Mouse (Mus musculus) spleen, adult 2 months (tissue): ENCODE measurements around the gene Ninj1. TPM values are rescaled to one million over a fixed set of nuclear protein-coding genes. Genes with fewer than 3 reads are reported as not detected.

Experiments used
- DNase-seq, 2 experiments: peaks; one replicate each; pipeline versions ENCODE4 v3.0.0 to v3.0.0-alpha.2; 2012 to 2021; ENCODE audit warnings: low spot score in 2 of 2, low read depth in 1 of 2
- H3K27ac ChIP-seq: fragments of 200-500 bp; 2 replicates; pipeline ENCODE4 v1.5.1; 2012; ENCODE audit warnings: low read length, inconsistent platforms; ENCODE audit not compliant: insufficient read depth
- H3K27me3 ChIP-seq: fragments of 200-500 bp; 2 replicates; pipeline ENCODE4 v1.6.1; 2012; ENCODE audit warnings: mild to moderate bottlenecking, moderate library complexity, low read length, inconsistent platforms; ENCODE audit not compliant: control insufficient read depth, insufficient read depth
- H3K36me3 ChIP-seq: fragments of 200-500 bp; 2 replicates; pipeline ENCODE4 v1.6.1; 2012; ENCODE audit warnings: mild to moderate bottlenecking, low read length, inconsistent platforms; ENCODE audit not compliant: control insufficient read depth, insufficient read depth
- H3K4me1 ChIP-seq: fragments of 200-500 bp; 2 replicates; pipeline ENCODE4 v1.6.1; 2011; ENCODE audit warnings: inconsistent platforms; ENCODE audit not compliant: control insufficient read depth, insufficient read depth, insufficient read length
- H3K4me3 ChIP-seq: fragments of 200-500 bp; 2 replicates; pipeline ENCODE4 v1.5.1; 2011; ENCODE audit warnings: mild to moderate bottlenecking, inconsistent platforms; ENCODE audit not compliant: insufficient read depth, insufficient read length; ENCODE audit errors: extremely low read depth
- CTCF ChIP-seq: fragments of 200-500 bp; IDR thresholded peaks from 2 replicates; pipeline ENCODE4 v1.5.1; 2011; ENCODE audit warnings: mild to moderate bottlenecking, inconsistent platforms; ENCODE audit not compliant: insufficient read depth, insufficient read length, insufficient replicate concordance; ENCODE audit errors: extremely low read depth
- POLR2A ChIP-seq: fragments of 200-500 bp; IDR thresholded peaks from 2 replicates; pipeline ENCODE4 v1.6.1; 2011; ENCODE audit warnings: low read depth, low read length, inconsistent platforms
- WGBS: fragments of 180-500 bp; shearing (Covaris S2); methylation state at CpG from one replicate; pipeline ENCODE4 v1.1.7; 2018; 5-methylcytosine and 5-hydroxymethylcytosine counted together
- polyA plus RNA-seq: library from polyadenylated mRNA; depleted of rRNA; stranded (reverse); fragments of >200 nt; gene quantifications from 2 replicates; pipeline ENCODE4 v1.2.3, GENCODE M21; 2012

The Ninj1 gene
- polyA plus RNA-seq, 1 experiment = 343 TPM

DNA sequence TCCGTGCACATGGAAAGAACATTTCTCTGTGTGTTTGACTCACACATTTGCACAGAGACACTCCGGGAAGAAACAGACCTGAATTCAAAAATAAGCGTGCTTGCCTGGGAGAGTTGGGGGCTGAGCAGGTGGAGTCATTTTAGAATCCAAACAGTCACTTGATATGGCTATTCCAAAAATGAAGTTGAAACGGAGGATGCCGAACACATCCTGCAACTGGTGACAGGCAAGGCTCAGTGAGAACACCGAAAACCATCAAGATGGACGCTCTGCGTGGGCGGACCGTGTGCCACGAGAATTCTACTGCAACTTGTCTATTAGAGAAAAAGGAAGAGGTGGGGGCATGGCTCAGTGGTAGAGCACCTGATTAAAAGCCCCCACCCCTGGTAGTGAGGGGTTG, 16.7 kb upstream of the Ninj1 start:
- DNase-seq = no peak
- Histone ChIP-seq H3K27ac (no peak overlapping the region), H3K4me3 (no peak overlapping the region), H3K27me3 (no peaks in the 10 kb centered on the region), H3K36me3 (no peaks in the 10 kb centered on the region), H3K4me1 (no peaks in the 10 kb centered on the region)
- no peak for TF ChIP-seq CTCF
- TF ChIP-seq POLR2A = no peak
- WGBS = 93% methylated on average over 11 of the region's 11 CpGs

DNA sequence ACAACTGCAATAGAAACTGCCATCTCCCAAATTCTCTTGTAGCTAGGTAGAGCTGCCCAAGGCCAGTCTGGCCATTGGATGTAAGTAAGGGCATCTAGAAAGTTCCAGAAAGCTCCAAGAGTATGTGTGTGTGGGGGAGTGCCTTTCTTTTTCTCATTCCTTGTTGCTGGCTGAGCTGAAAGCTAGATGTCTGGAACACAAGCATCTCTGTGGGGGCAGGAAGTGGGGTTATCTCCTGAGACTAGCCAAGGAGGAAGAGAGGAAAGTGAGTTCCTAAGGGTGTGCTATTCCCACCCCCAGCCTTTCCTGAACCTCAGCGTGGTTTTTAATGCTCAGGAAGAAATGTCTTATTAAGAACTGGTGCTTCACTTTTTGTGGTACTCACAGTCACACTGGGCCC, 15.6 kb upstream of the Ninj1 start:
- Histone ChIP-seq H3K27me3 (no peaks in the 10 kb centered on the region), H3K4me1 (no peaks in the 10 kb centered on the region), H3K27ac (no peak overlapping the region), H3K4me3 (no peak overlapping the region), H3K36me3 (no peaks in the 10 kb centered on the region)
- no peak for TF ChIP-seq POLR2A
- no peak for TF ChIP-seq CTCF
- no peak for DNase-seq
- WGBS = 9% methylated on average over 1 of the region's 1 CpGs

DNA sequence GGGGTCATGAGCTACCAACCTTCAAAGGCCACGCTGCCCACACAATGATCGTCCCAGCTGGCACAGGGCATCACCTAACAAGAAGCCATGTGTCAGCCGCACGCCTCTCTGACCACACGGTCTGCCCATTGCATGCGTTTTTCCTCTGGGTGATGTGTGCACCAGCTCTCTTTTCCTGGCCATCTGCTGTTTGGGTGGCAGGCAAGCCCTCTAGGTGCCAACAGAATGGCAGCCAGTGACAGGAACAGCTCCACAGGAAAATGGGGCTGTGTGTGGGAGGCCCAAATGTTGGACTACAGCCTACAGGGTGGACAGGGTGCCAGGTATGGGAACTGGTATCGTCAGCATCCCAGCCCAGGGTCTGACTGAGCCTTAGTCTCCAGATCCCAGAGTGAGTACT, 14.9 kb upstream of the Ninj1 start:
- no peak overlapping the region for H3K27ac ChIP-seq

DNA sequence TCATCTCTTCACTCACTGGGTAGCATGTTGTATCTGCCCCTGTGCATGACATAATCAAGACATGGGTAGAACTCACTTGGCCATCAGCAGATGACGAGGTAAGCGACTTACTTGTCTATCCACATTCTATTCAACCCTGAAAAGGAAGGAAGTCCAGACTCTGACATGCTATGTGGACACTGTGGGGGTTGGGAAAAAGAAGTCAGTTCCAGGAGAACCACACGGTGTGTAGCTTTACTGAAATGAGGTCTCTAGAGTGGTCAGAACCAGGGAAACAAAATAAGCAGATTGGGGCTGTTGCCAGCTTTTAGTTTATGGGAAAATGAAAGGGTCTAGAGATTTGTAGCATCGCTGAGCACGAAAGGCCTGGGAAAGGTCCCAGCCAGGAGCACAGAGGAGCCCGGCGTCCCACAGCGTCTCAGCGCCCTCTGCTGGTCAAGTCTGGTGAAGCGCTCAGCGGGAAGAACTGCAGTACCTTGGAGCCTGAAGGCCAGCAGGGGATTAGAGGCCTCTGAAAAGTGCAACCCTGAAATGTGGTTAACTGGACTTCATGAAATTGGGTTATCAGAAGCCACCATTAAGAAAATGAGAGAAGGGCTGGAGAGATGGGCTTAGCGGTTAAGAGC, 14.2 kb upstream of the Ninj1 start:
- peak in 1 of 2 experiments; percentile 74 for DNase-seq
- WGBS = 14% methylated on average over 12 of the region's 12 CpGs
- no peaks in the 10 kb centered on the region for H3K4me1 ChIP-seq

More for the DNA sequence above, 14.9 kb upstream of the Ninj1 start:
- TF ChIP-seq POLR2A (no peak), CTCF (no peak)
- no peak for DNase-seq
- Histone ChIP-seq H3K4me3 (no peak overlapping the region), H3K36me3 (no peaks in the 10 kb centered on the region), H3K4me1 (no peaks in the 10 kb centered on the region), H3K27me3 (no peaks in the 10 kb centered on the region)
- 92% methylated on average over 7 of the region's 7 CpGs for WGBS

DNA sequence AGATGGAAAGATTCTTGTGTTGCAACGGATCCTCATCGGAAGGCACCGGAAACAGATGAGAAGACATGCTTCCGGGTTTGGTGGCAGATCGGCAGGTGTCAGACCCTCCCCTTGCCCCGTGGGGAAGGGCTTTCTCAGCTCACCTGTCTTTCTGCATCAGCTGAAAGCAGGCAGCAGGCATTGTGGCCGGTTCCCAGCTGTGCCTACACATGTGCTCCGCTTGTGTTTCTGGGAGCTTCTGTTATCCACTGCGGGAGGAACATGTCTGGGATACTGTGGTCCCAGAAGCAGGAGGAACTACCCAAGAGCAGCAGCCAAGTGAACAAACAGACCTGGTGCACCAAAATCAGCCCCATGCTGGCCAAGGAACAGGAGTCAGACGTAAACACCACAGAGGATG, 11.8 kb upstream of the Ninj1 start:
- no peak overlapping the region for H3K4me3 ChIP-seq
- no peaks in the 10 kb centered on the region for H3K36me3 ChIP-seq
- no peaks in the 10 kb centered on the region for H3K4me1 ChIP-seq
- 88% methylated on average over 10 of the region's 10 CpGs for WGBS
- no peak overlapping the region for H3K27ac ChIP-seq
- DNase-seq = no peak
- no peak for TF ChIP-seq POLR2A
- TF ChIP-seq CTCF = no peak
- H3K27me3 ChIP-seq = no peaks in the 10 kb centered on the region

More for the DNA sequence above, 14.2 kb upstream of the Ninj1 start:
- no peaks in the 10 kb centered on the region for H3K27me3 ChIP-seq
- no peak overlapping the region for H3K4me3 ChIP-seq
- H3K27ac ChIP-seq = no peak overlapping the region
- TF ChIP-seq POLR2A (no peak), CTCF (peak; percentile 94)
- H3K36me3 ChIP-seq = no peaks in the 10 kb centered on the region

DNA sequence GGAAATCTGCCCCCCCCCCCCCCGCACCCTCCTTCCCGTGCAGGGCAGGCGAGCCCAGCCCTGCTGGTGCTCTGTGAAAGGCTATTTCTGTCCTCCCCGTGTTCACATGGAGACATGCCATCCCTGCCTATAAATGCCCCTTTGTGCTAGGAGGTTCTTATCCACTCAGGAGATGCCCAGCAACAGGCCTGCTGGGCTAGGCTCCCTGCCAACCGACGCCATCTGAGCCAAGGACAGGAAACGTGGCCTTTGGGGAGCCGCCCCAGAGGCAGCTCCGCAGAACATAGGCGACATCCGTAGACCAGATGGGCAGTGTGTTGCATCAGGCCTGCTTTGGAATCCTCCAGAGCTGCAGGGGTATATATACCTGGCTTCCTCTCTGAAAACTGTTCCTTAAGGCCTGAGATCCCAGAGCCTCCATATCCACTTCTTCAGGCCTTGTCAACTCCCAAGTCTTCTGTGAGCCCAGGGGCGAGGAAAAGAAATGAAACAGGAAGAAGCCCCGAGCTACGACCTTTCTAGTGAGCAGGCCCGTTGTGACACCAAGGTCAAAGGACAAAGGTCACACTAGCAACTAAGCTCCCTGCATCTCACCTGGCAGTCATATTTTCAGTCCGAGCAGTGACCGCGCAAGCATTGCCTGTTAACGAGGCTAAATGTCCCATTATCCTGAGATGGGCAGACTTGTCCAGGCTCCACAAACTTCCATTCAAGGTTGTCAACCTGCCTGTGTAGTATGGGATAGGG, 8.3 kb upstream of the Ninj1 start:
- no peaks in the 10 kb centered on the region for H3K4me1 ChIP-seq
- 67% methylated on average over 19 of the region's 19 CpGs for WGBS

DNA sequence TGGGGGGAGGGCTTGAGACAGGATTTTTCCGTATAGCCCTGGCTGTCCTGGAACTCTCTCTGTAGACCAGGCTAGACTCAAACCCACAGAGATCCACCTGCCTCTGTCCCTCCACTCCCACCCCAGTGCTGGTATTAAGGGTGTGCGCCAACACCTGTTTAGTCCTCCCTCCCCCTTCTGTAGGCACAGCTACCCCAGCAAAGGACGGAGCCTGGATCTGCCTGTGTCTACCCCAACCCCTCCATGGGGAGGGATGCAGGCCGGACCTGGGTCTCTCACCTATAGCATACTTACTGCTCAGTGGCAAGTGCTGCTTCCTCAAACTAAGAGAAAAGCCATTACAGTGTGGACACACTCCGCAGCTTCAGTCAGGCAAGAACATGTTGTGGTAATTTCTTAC, 7.0 kb upstream of the Ninj1 start:
- TF ChIP-seq POLR2A = no peak
- 79% methylated on average over 5 of the region's 5 CpGs for WGBS
- H3K4me1 ChIP-seq = no peaks in the 10 kb centered on the region
- H3K27me3 ChIP-seq = no peaks in the 10 kb centered on the region
- DNase-seq = no peak
- no peak overlapping the region for H3K4me3 ChIP-seq
- H3K36me3 ChIP-seq = no peaks in the 10 kb centered on the region
- no peak overlapping the region for H3K27ac ChIP-seq

More for the DNA sequence above, 8.3 kb upstream of the Ninj1 start:
- Histone ChIP-seq H3K36me3 (no peaks in the 10 kb centered on the region), H3K27me3 (no peaks in the 10 kb centered on the region), H3K4me3 (no peak overlapping the region), H3K27ac (no peak overlapping the region)
- no peak for DNase-seq
- TF ChIP-seq POLR2A (no peak), CTCF (no peak)
